Comparison of ENCODE assay signal across 27 mouse cellular contexts in genomic region chr9:76646383-76646782, GRCm38 (mm10).
"Had no signal": no experiment of that assay in that cellular context is flagged by ENCODE, and none has a peak within 500 bp of the region (broad histone marks: within the 10 kb centered on the region; RNA-seq: fewer than 3 reads in every experiment).

No protein-coding gene starts in this region.

- H3K4me2 ChIP-seq: heart, embryonic 12.5 days; hindbrain, embryonic 12.5 days; hindbrain, embryonic 14.5 days; intestine, embryonic 15.5 days; limb, embryonic 12.5 days; liver, embryonic 11.5 days; liver, embryonic 13.5 days; liver, embryonic 15.5 days had no signal

- DNase-seq: gastrocnemius, postnatal 25 days; heart, adult 18-20 months; heart, postnatal 10 days; heart, postnatal 4 days; kidney, adult 18-20 months; kidney, adult 8-10 months; kidney, postnatal 10 days; kidney, postnatal 25 days; kidney, postnatal 4 days; liver; liver, embryonic 13.5 days; liver, postnatal 0 days had no signal

- H3K9ac ChIP-seq: heart, embryonic 12.5 days; hindbrain, embryonic 12.5 days; hindbrain, embryonic 14.5 days; intestine, embryonic 15.5 days; limb, embryonic 12.5 days; liver, embryonic 13.5 days; liver, embryonic 15.5 days; liver, postnatal 0 days had no signal

- H3K9me3 ChIP-seq: heart, embryonic 10.5 days; heart, embryonic 12.5 days; hindbrain, embryonic 10.5 days; hindbrain, embryonic 12.5 days; intestine, embryonic 15.5 days; limb, embryonic 10.5 days; limb, embryonic 12.5 days; liver, embryonic 13.5 days; liver, embryonic 15.5 days had no signal

- H3K36me3 ChIP-seq: heart, embryonic 10.5 days; heart, embryonic 12.5 days; hindbrain, embryonic 10.5 days; hindbrain, embryonic 12.5 days; intestine, embryonic 15.5 days; limb, embryonic 10.5 days; limb, embryonic 12.5 days; liver, embryonic 13.5 days; liver, embryonic 15.5 days had no signal

- H3K4me1 ChIP-seq: heart, embryonic 10.5 days; heart, embryonic 12.5 days; hindbrain, embryonic 10.5 days; hindbrain, embryonic 12.5 days; intestine, embryonic 15.5 days; limb, embryonic 10.5 days; limb, embryonic 12.5 days; liver, embryonic 13.5 days; liver, embryonic 15.5 days had no signal

- H3K27ac ChIP-seq: heart, embryonic 10.5 days; hindbrain, embryonic 10.5 days; hindbrain, embryonic 12.5 days; hindbrain, embryonic 14.5 days; intestine, embryonic 15.5 days; layer of hippocampus, adult 2 months; left cerebral cortex, adult 2 months; limb, embryonic 10.5 days; limb, embryonic 12.5 days; liver, embryonic 13.5 days; liver, embryonic 15.5 days had no signal

- H3K27me3 ChIP-seq: heart, embryonic 12.5 days; hindbrain, embryonic 12.5 days; intestine, embryonic 15.5 days; limb, embryonic 12.5 days; liver, embryonic 13.5 days; liver, embryonic 15.5 days had no signal

- ATAC-seq: hindbrain, embryonic 16.5 days; inflammation-experienced regulatory T-cells, adult 6 months; intestine, embryonic 15.5 days; intestine, postnatal 0 days; liver, postnatal 0 days had no signal

- H3K4me3 ChIP-seq: heart, embryonic 10.5 days; heart, embryonic 12.5 days; hindbrain, embryonic 10.5 days; hindbrain, embryonic 12.5 days; intestine, embryonic 15.5 days; layer of hippocampus, adult 2 months; left cerebral cortex, adult 2 months; limb, embryonic 10.5 days; limb, embryonic 12.5 days; liver, embryonic 13.5 days; liver, embryonic 15.5 days had no signal
